Mouse (Mus musculus): ENCODE results near the gene Adprhl1. TPM values are rescaled to one million over a fixed set of nuclear protein-coding genes. Genes with fewer than 3 reads are reported as not detected.
A peak's percentile ranks its signal among the peaks of the same experiment; 100 is the strongest.

Adprhl1 gene
- total RNA-seq, 2 experiments from 2014 or later, result 2.0 to 2.8 TPM

DNA sequence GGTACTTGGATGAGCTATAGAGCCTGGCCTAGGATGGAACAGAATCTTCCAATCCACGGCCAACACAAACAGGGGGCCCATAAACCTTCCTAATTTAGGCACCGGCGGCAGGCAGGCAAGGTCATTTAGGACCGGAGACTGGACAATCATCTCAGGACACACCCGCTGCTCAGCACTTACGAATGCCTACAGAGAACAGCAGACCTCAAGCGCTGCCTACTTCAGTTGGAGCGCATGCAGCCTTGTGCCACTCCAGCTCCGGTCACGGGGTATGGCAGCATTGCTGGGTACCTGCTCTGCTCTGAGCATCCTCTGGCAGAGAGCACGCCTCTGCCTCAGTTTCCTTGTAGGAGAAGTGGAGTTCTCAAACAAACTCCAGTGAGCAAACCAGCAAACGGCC, 24.2 kb downstream of the Adprhl1 start:
- no peak for DNase-seq

- DNase-seq, result no peak
Observed at GRCm38 (mm10) chr8:13228923-13229610, 24.9 kb downstream of the Adprhl1 start.

DNA sequence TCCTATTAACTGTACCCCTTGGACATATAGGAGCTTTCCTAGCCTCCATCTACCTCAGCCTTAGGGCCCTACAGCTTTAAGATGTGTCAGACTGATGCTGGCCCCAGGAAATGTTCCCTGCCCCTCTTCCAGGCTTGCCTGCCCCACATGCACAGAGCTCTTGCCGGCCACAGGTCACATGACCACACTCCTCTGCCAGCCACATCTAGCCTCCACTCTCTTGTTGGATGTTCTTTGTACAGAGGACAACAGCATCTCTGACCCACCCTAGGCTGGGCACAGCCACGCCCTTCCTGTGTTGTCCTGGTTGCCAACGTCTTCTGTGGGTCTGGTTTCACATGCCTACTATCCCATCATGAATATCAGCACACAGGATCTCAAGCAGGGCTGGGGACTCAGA, 26.8 kb downstream of the Adprhl1 start:
- DNase-seq, result no peak

GRCm38 (mm10) chr8:13226288-13226687, 27.7 kb downstream of the Adprhl1 start:
- no peak for DNase-seq

DNA sequence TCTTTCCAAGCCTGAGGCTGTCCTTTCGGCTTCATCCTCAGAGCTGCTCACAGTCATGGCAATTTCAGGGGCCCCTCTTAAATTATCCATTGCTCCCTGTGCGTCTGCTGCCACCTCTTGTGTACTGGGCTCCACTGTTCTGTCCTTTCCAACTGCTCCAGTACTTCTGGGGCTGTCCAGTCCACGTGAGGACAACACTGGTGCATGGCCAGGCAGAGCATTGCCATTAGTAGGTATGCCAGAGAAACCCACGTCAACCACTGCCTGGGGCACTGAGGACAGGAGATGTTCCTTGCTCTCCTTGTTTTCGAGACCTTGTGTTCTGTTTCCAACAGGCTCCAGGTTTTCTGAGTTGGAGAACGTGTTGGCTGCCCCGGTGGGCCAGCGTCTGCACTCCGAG, 29.5 kb downstream of the Adprhl1 start:
- DNase-seq, result no peak

GRCm38 (mm10) chr8:13218441-13218840, 35.5 kb downstream of the Adprhl1 start:
- no peak for DNase-seq

DNA sequence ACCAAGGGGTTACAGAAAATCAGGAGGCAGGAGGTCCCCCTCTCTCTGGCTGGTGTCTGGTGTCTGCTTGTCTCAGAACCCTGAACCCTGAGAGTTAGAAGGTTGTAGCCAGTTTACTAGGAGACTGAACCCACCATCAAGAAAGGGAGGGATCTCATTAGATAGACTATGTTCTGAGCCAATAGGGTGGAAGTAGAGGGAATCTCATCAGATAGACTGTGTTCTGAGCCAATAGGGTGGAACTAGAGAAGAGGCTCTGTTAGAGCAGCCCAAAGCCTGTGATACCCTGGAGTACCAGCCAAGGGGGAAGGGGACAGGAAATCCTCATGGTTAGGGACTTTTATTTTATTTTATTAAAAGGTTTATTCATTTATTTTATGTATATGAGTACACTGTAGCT, 36.0 kb downstream of the Adprhl1 start:
- no peak for DNase-seq

GRCm38 (mm10) chr8:13217093-13217492, 36.9 kb downstream of the Adprhl1 start:
- DNase-seq, result no peak

- DNase-seq, result no peak
Observed at GRCm38 (mm10) chr8:13216386-13216785, 37.6 kb downstream of the Adprhl1 start.

- peak; percentile 92 to 93 for DNase-seq
Observed at GRCm38 (mm10) chr8:13213479-13214268, 40.3 kb downstream of the Adprhl1 start.

- DNase-seq, result no peak
Observed at GRCm38 (mm10) chr8:13209770-13210169, 44.2 kb downstream of the Adprhl1 start.

GRCm38 (mm10) chr8:13208627-13209355, 45.2 kb downstream of the Adprhl1 start:
- peak in 1 of 2 experiments; percentile 62 for DNase-seq

DNA sequence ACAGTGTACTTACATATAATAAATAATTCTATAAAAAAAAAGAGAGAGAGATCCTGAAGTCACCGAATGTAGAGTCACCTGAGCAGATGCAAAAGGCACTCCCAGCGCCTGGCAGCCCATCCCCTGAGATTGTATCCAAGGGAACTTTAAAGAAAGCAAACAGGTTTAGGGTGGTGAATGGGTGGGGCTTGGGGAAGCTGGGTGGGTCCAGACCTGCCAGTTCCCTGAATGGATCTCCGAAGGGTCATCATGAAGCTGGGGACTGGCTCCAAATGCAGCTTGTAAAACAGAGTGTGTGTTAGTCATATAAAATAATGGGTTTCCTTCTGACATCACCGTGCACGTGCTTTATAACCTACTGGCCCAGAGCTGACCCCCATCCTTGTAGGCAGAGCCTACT, 47.7 kb downstream of the Adprhl1 start:
- DNase-seq, result no peak

- no peak for DNase-seq
Observed at GRCm38 (mm10) chr8:13205311-13205710, 48.7 kb downstream of the Adprhl1 start.

DNA sequence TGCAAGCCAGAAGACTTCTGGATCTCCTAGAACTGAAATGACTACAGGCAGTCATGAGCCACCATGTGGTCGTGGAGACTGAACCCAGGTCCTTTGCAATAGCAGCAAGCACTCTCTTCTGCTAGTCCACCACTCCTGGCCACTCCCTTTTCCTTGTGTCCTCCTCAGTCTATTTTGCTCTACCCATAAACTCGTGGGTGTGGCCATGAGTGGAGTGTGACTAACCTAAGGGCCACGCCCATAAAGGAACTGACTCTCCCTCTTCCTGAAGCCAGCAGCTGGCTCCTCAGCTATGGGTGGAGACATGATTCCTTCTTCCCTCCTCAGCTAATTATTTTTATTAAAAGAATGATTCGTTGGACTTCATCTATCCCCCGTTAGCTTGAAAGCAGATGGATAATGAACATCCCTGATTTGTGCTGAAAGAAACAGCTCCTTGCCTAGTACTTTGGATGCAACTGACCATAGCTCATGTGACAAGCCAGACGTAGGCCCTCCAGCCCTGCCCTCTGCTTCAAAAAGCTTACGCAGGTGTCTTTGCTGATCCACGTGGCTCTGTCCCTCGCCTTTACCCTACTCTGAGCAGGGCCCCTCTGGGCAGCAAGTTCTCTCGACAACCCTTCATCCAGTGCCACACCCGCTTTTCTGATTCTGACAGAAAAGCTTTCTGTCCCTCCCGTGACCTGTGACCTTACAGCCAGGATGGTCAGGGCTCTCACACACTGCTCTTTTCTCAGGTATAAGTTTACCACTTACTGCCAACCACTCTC, 49.4 kb downstream of the Adprhl1 start:
- DNase-seq, result peak; percentile 42 to 54

GRCm38 (mm10) chr8:13203472-13203871, 50.5 kb downstream of the Adprhl1 start:
- no peak for DNase-seq

DNA sequence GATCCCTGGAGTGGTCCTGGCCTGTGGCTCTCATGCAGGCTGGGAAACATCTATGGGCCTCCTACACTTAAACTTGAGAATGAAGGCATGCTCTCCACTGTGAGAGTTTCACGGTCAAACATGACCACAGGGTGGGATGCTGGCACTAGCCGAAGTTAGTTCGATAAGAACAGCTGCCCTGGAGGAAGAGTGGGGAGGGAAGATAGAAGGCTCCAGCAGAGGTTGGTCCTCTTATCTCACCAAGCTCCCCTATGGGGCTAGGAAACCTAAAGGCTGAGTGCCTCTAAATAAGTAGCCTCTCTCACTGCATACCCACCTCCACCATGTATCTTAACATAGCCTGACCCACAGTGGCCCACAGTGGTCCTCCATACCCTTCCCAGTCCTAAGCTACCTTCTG, 51.2 kb downstream of the Adprhl1 start:
- no peak for DNase-seq

DNA sequence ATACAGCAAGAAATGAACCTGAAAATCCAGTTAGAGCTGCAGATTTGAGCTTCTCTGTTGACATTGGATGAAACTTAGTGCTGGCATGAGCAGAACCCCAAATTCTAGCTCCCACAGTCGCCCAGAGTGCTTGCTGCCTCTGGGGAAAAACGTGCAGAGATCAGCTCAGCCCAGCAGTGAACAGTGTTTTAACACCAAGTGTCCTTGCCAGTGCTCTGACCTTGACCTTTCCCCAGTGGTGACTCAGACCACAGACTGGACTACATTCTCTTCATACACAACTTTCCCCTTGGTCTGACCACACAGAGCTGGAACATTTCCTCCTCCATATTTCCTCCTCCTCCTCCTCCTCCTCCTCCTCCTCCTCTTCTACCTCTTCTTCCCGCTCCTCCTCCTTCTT, 51.9 kb downstream of the Adprhl1 start:
- peak; percentile 84 for DNase-seq

DNA sequence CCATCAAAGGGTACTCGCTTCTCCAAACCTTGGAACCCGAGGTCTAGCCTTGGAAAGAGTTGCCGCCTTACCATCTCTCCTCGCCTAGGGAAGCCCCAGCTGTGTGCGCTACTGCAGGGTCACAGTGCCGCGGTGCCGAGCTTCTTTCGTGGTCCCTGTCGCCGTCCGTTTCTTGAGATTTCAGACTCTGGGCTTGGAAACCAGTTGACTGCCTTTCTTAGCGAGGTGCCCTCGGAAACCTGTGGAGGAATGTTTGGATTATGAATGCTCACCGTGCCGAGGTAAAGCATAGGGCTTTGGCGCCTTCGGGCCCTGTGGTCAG, 53.0 kb downstream of the Adprhl1 start:
- DNase-seq, result peak in 1 of 2 experiments; percentile 35

GRCm38 (mm10) chr8:13200301-13201012, 53.5 kb downstream of the Adprhl1 start, which contains the start of gene Grtp1:
Grtp1 (minus strand) TSS chr8:13200620.
- peak; percentile 77 to 89 for DNase-seq

DNA sequence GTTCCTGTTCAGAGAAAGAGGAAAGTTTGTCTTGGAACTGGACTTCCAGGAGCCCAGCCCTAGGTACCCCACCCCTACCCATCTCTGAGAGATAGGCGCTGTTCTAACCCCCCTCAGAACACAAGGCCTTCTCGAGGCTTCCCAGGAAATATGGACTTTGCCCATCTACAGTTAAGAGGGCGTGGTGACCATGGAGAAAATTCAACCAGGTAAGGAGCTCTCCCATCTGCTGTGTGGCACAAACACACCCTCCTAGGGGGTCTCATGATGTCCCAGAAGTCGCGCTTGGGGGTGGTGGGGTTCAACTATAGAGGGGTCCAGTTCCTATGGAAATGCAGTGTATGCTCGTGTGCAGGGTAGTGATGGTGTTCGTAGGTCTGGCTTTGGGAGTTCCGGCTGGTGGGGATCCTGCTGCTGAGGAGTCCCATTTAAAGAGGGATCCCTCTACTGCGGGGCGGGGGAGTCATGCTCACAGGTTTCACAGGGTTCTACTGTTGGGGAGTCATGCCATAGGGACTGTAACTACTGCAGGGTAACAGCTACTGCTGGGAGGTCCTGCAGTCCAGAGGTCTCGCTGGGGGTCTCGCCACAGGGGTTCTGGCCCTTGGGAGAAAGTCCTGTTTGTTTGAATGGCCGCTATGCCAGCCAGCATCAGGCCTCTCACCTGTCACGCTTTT, 54.4 kb downstream of the Adprhl1 start:
- DNase-seq, result no peak

Measured in adrenal gland, postnatal 36 days (tissue).